Mouse (Mus musculus) granulocyte monocyte progenitor cell, adult 5-6 weeks (primary cell): ENCODE measurements around the gene Snx14. TPM values are rescaled to one million over a fixed set of nuclear protein-coding genes. Genes with fewer than 3 reads are reported as not detected.
A peak's percentile ranks its signal among the peaks of the same experiment; 100 is the strongest.
"Not testable (repeated sequence)": the region's sequence is repeated elsewhere in the genome, so short reads cannot be mapped to it uniquely, and the experiment has no call there.

ENCODE experiments used
- ATAC-seq: replicated peaks from 2 replicates; pipeline ENCODE4 v1.8.0; 2016; ENCODE audit warnings: mild to moderate bottlenecking, moderate TSS enrichment, inconsistent platforms; ENCODE audit not compliant: poor library complexity, severe bottlenecking
- total RNA-seq, 2 experiments: library from RNA; stranded (forward) in 1 of 2; stranded (reverse) in 1 of 2; fragments of 200-712, 200-1000 nt in 1 of 2; fragments of >200 nt in 1 of 2; fragmentation: Nextera tagmentation in 1 of 2; gene quantifications; 2 replicates each; pipeline ENCODE4 v1.2.3; 2014 to 2017

The Snx14 gene
- total RNA-seq (2014; fragmentation: Nextera tagmentation) (39.3 and 45.3 TPM in 2 replicates), total RNA-seq (2017) (18.1 and 18.9 TPM in 2 replicates)

- ATAC-seq = peak; percentile 89
Measured at GRCm38 (mm10) chr9:88438555-88439237, at the start of gene Snx14. TSS of gene Snx14 (minus strand) at chr9:88438958.

- no peak for ATAC-seq
Measured at GRCm38 (mm10) chr9:88484531-88484930, 45.8 kb upstream of the Snx14 start.

- ATAC-seq = peak; percentile 41
Measured at GRCm38 (mm10) chr9:88482829-88483396, 44.2 kb upstream of the Snx14 start.

GRCm38 (mm10) chr9:88482230-88482828, 43.6 kb upstream of the Snx14 start, which contains the start of gene Syncrip:
TSS of gene Syncrip (minus strand) at chr9:88482574.
- peak; percentile 74 for ATAC-seq

GRCm38 (mm10) chr9:88481791-88482160, 43.0 kb upstream of the Snx14 start:
- ATAC-seq = peak; percentile 1; the same call in 1 of the 2 replicates

- peak; percentile 11 for ATAC-seq
Measured at GRCm38 (mm10) chr9:88481061-88481790, 42.5 kb upstream of the Snx14 start.

GRCm38 (mm10) chr9:88480120-88480519, 41.4 kb upstream of the Snx14 start:
- no peak for ATAC-seq

GRCm38 (mm10) chr9:88476138-88476537, 37.4 kb upstream of the Snx14 start:
- no peak for ATAC-seq

- ATAC-seq = not testable (repeated sequence)
Measured at GRCm38 (mm10) chr9:88461017-88461416, 22.3 kb upstream of the Snx14 start.

- no peak for ATAC-seq
Measured at GRCm38 (mm10) chr9:88439991-88440390, 1.2 kb upstream of the Snx14 start.

GRCm38 (mm10) chr9:88439238-88439600, 461 bp upstream of the Snx14 start:
- ATAC-seq = no peak

GRCm38 (mm10) chr9:88438237-88438554, 562 bp downstream of the Snx14 start:
- no peak for ATAC-seq

GRCm38 (mm10) chr9:88437342-88438236, 1.2 kb downstream of the Snx14 start:
- no peak for ATAC-seq

- no peak; the same call in 1 of the 2 replicates for ATAC-seq
Measured at GRCm38 (mm10) chr9:88424356-88424755, 14.4 kb downstream of the Snx14 start.

GRCm38 (mm10) chr9:88422428-88422827, 16.3 kb downstream of the Snx14 start:
- ATAC-seq = no peak

- no peak for ATAC-seq
Measured at GRCm38 (mm10) chr9:88416752-88417151, 22.0 kb downstream of the Snx14 start.

GRCm38 (mm10) chr9:88409978-88410377, 28.8 kb downstream of the Snx14 start:
- no peak for ATAC-seq

- ATAC-seq = peak; percentile 31
Measured at GRCm38 (mm10) chr9:88404515-88404914, 34.2 kb downstream of the Snx14 start.

- ATAC-seq = peak; percentile 100
Measured at GRCm38 (mm10) chr9:88404088-88404487, 34.7 kb downstream of the Snx14 start.

GRCm38 (mm10) chr9:88398461-88398860, 40.3 kb downstream of the Snx14 start:
- ATAC-seq = no peak
